Mouse (Mus musculus): ENCODE measurements around the gene Gm49325. TPM values are rescaled to one million over a fixed set of nuclear protein-coding genes. Genes with fewer than 3 reads are reported as not detected.

Gene Gm49325
- polyA plus RNA-seq, 1 experiment from 2014 or later = 1.6 TPM

DNA sequence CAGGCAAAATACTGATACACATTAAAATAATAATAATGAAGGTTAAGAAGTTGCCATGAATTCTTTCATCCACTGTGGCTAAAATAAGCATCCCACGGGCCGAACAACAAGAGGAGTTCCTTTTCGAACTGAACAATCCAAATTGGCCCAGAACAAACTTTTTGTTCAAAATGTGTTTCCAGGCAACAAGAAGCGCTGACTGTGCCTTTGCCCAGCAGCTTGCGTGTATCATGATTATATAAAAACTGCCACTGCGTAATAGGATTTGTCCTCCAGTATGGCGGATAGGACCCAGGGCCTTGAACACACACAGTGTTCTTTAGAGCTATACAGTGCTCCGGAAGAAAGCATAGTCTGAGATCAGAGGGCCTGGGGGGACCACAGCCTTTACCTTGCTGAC is 2.6 kb downstream of the Gm49325 start:
- Histone ChIP-seq H3K4me2 (ENCODE audit: low read depth, low read length) (no peak overlapping the region), H3K27ac (replicated peaks; ENCODE audit: low read depth, low read length) (no peak overlapping the region), H3K4me1 (ENCODE audit: control insufficient read depth, insufficient read depth, low read length) (no peaks in the 10 kb centered on the region), H3K27me3 (ENCODE audit: control insufficient read depth, insufficient read depth, low read length) (no peaks in the 10 kb centered on the region), H3K4me3 (ENCODE audit: low read depth, low read length) (no peak overlapping the region), H3K9ac (replicated peaks; ENCODE audit: low read length) (no peak overlapping the region), H3K36me3 (replicated peaks; ENCODE audit: control insufficient read depth, insufficient read depth, low read depth, low read length) (peaks cover 7% of the 10 kb centered on the region), H3K9me3 (replicated peaks; ENCODE audit: control insufficient read depth, low read length) (no peaks in the 10 kb centered on the region)
- DNase-seq (ENCODE audit: low spot score) (no peak), ATAC-seq (replicated peaks; ENCODE audit: insufficient number of reproducible peaks, low FRiP score, low TSS enrichment, low read depth) (no peak)
- WGBS = 92% methylated on average over 8 of the region's 8 CpGs

DNA sequence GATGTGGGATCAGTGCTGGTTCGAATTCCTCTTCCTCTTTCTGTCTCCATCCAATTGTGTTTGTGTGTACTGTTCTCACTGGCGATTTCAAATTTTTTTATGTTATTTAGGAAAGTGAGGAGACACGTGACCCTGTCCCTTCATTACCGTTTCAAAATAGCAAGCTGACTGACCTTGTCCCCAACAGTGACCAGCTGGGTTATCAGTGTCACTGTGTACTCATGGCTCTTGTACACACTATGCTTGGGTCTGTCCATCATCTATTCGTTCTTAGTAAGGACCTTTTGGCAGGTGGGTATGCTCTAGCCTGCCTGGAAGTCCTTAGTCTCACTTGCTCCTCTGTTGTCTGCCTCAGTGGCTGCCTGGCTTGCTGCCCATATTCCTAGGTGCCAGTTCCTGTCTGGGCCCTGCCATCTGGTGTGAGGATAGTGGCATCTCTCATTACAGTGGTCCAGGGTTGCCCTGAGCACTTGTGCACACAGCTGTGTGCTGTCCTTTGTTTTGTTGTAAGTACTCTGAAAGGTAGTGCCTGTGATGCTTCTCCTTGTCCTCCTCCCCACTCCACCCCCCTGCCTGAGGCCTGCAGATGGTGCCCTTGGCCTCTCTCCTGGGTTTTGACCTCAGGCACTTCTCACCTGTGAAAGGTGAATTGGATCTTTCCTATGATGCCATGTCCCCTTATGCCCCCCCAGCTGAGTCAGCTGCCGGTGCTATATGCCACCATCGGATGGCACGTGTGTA is 4.4 kb downstream of the Gm49325 start:
- Histone ChIP-seq H3K36me3 (replicated peaks; ENCODE audit: control insufficient read depth, insufficient read depth, low read depth, low read length) (peaks cover 7% of the 10 kb centered on the region), H3K4me3 (ENCODE audit: low read depth, low read length) (no peak overlapping the region), H3K4me1 (ENCODE audit: control insufficient read depth, insufficient read depth, low read length) (no peaks in the 10 kb centered on the region), H3K27ac (replicated peaks; ENCODE audit: low read depth, low read length) (no peak overlapping the region), H3K4me2 (ENCODE audit: low read depth, low read length) (no peak overlapping the region), H3K9me3 (replicated peaks; ENCODE audit: control insufficient read depth, low read length) (no peaks in the 10 kb centered on the region), H3K9ac (replicated peaks; ENCODE audit: low read length) (no peak overlapping the region), H3K27me3 (ENCODE audit: control insufficient read depth, insufficient read depth, low read length) (no peaks in the 10 kb centered on the region)
- ATAC-seq (replicated peaks; ENCODE audit: insufficient number of reproducible peaks, low FRiP score, low TSS enrichment, low read depth) (no peak), DNase-seq (ENCODE audit: low spot score) (no peak)
- 92% methylated on average over 8 of the region's 8 CpGs for WGBS

DNA sequence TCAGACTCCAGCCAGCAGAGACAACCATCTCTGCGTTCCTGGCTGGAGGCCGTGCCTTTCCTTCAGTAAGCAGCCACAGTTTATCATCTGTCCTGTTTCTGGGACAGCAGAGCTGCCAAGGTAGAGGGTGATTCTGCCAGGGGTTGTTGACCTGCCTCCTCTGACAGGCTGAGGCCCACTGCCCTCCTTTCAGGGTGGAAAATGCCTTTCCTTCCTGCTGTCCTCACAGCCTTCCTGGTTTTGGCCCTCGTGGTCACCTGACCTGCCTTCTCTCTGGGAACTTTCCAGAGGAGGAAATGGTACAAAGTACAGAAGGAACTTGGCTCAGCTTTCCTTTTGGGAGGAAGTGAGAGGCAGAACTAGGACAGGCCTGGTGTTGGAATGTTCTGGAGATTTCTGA is 7.4 kb downstream of the Gm49325 start:
- no peak overlapping the region for H3K4me2 ChIP-seq (ENCODE audit: low read depth, low read length)
- DNase-seq (ENCODE audit: low spot score) (no peak), ATAC-seq (replicated peaks; ENCODE audit: insufficient number of reproducible peaks, low FRiP score, low TSS enrichment, low read depth) (no peak)
- H3K9ac ChIP-seq (replicated peaks; ENCODE audit: low read length) = no peak overlapping the region
- H3K27me3 ChIP-seq (ENCODE audit: control insufficient read depth, insufficient read depth, low read length) = no peaks in the 10 kb centered on the region
- no peaks in the 10 kb centered on the region for H3K4me1 ChIP-seq (ENCODE audit: control insufficient read depth, insufficient read depth, low read length)
- peaks cover 11% of the 10 kb centered on the region for H3K36me3 ChIP-seq (replicated peaks; ENCODE audit: control insufficient read depth, insufficient read depth, low read depth, low read length)
- no peaks in the 10 kb centered on the region for H3K9me3 ChIP-seq (replicated peaks; ENCODE audit: control insufficient read depth, low read length)
- 93% methylated on average over 3 of the region's 3 CpGs for WGBS
- H3K4me3 ChIP-seq (ENCODE audit: low read depth, low read length) = no peak overlapping the region
- H3K27ac ChIP-seq (replicated peaks; ENCODE audit: low read depth, low read length) = no peak overlapping the region

DNA sequence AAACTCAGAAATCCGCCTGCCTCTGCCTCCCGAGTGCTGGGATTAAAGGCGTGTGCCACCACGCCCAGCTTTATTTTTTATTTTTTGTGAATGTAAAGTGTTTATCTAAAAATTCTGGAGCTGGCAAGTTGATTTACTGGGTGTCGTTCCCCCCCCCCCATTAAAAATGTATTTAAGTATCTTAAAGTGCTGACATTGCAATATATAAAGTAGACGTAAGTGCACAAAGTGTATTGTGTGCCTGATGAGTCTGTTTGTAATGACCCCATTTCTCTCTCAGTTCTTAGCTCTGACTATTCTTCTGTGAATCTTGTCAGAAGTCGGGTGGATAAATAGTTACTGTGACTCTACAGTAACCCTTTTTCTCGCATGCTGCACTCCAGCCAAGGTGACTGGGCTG is 9.7 kb downstream of the Gm49325 start:
- no peak overlapping the region for H3K4me2 ChIP-seq (ENCODE audit: low read depth, low read length)
- DNase-seq (ENCODE audit: low spot score) = no peak

DNA sequence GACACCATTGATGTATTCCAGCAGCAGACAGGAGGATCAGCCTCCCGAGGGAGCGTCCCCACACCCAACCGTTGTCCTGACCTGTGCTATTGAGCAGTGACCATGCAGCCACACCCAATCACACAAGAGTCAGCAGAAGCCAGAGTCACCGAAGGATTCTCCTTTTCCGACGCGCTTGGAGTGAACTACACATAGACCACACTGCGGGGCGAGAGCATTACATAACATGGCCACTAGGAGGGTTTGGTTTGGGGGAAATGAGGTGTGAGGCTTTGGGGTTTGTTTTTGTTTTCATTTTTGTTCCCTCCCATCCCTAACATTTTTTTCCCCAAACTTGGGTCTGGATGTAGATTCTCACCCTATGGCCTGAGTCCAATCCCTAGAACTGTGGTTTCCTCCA is 10.2 kb downstream of the Gm49325 start:
- peaks cover 5% of the 10 kb centered on the region; the same call in 1 of the 2 replicates for H3K36me3 ChIP-seq (replicated peaks; ENCODE audit: control insufficient read depth, insufficient read depth, low read depth, low read length)
- WGBS = 96% methylated on average over 9 of the region's 9 CpGs
- no peak overlapping the region for H3K27ac ChIP-seq (replicated peaks; ENCODE audit: low read depth, low read length)
- H3K4me2 ChIP-seq (ENCODE audit: low read depth, low read length) = no peak overlapping the region
- no peaks in the 10 kb centered on the region for H3K9me3 ChIP-seq (replicated peaks; ENCODE audit: control insufficient read depth, low read length)
- ATAC-seq (replicated peaks; ENCODE audit: insufficient number of reproducible peaks, low FRiP score, low TSS enrichment, low read depth) = no peak
- H3K4me3 ChIP-seq (ENCODE audit: low read depth, low read length) = no peak overlapping the region
- no peaks in the 10 kb centered on the region for H3K27me3 ChIP-seq (ENCODE audit: control insufficient read depth, insufficient read depth, low read length)
- no peak for DNase-seq (ENCODE audit: low spot score)
- H3K9ac ChIP-seq (replicated peaks; ENCODE audit: low read length) = no peak overlapping the region
- no peaks in the 10 kb centered on the region for H3K4me1 ChIP-seq (ENCODE audit: control insufficient read depth, insufficient read depth, low read length)

More for the DNA sequence above, 9.7 kb downstream of the Gm49325 start:
- Histone ChIP-seq H3K4me3 (ENCODE audit: low read depth, low read length) (no peak overlapping the region), H3K36me3 (replicated peaks; ENCODE audit: control insufficient read depth, insufficient read depth, low read depth, low read length) (peaks cover 9% of the 10 kb centered on the region; the same call in 1 of the 2 replicates), H3K9ac (replicated peaks; ENCODE audit: low read length) (no peak overlapping the region), H3K27ac (replicated peaks; ENCODE audit: low read depth, low read length) (no peak overlapping the region), H3K9me3 (replicated peaks; ENCODE audit: control insufficient read depth, low read length) (no peaks in the 10 kb centered on the region), H3K4me1 (ENCODE audit: control insufficient read depth, insufficient read depth, low read length) (no peaks in the 10 kb centered on the region), H3K27me3 (ENCODE audit: control insufficient read depth, insufficient read depth, low read length) (no peaks in the 10 kb centered on the region)
- WGBS = 96% methylated on average over 8 of the region's 8 CpGs
- ATAC-seq (replicated peaks; ENCODE audit: insufficient number of reproducible peaks, low FRiP score, low TSS enrichment, low read depth) = no peak

DNA sequence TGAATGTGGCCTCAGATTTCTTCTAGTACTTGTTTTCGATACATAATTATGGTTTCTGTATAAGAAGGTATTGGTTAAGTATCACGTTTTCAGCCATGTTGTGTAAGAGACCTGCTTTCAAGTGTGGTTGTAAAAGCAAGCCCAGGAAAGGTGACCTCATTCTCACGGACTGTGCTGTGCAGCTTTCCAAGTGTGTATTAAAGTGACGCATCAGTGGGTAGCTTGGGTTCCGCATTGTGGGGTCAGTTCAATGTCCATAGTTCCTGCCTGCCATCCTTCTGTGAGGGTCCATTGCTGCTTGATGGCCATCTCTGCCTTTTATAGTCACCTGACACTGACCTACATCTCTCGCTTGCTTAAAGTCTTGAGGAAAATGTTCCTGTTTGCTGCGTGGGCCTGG is 10.9 kb downstream of the Gm49325 start:
- WGBS = 97% methylated on average over 7 of the region's 7 CpGs
- no peak overlapping the region for H3K9ac ChIP-seq (replicated peaks; ENCODE audit: low read length)
- no peak overlapping the region for H3K4me2 ChIP-seq (ENCODE audit: low read depth, low read length)
- peaks cover 4% of the 10 kb centered on the region; the same call in 1 of the 2 replicates for H3K36me3 ChIP-seq (replicated peaks; ENCODE audit: control insufficient read depth, insufficient read depth, low read depth, low read length)
- H3K27ac ChIP-seq (replicated peaks; ENCODE audit: low read depth, low read length) = no peak overlapping the region
- H3K4me1 ChIP-seq (ENCODE audit: control insufficient read depth, insufficient read depth, low read length) = no peaks in the 10 kb centered on the region
- ATAC-seq (replicated peaks; ENCODE audit: insufficient number of reproducible peaks, low FRiP score, low TSS enrichment, low read depth) (no peak), DNase-seq (ENCODE audit: low spot score) (no peak)
- no peaks in the 10 kb centered on the region for H3K9me3 ChIP-seq (replicated peaks; ENCODE audit: control insufficient read depth, low read length)
- no peak overlapping the region for H3K4me3 ChIP-seq (ENCODE audit: low read depth, low read length)
- H3K27me3 ChIP-seq (ENCODE audit: control insufficient read depth, insufficient read depth, low read length) = no peaks in the 10 kb centered on the region

DNA sequence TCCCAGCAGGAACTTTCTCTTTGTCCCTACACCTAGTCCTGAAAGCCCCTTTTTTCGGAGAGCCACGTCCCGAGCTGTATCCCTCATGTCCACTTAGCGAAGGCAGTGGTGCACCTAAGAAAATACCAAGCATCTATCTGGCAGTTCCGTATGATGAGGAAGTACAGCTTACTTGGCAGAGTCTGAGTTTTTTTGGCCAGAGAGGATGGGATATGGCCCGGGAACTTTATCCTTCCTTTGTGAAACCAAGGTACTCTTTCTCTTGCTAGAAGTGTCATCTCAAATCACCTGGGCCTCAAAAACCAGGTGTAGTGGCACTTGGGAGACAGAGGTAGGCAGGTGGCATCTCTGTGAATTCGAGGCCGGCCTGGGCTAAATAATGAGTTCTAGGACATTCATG is 15.5 kb downstream of the Gm49325 start:
- no peaks in the 10 kb centered on the region for H3K27me3 ChIP-seq (ENCODE audit: control insufficient read depth, insufficient read depth, low read length)
- H3K4me1 ChIP-seq (ENCODE audit: control insufficient read depth, insufficient read depth, low read length) = no peaks in the 10 kb centered on the region
- peak overlapping the region; percentile 8; the same call in 1 of the 2 replicates for H3K27ac ChIP-seq (replicated peaks; ENCODE audit: low read depth, low read length)
- 72% methylated on average over 8 of the region's 8 CpGs for WGBS
- peak overlapping the region; percentile 60; the same call in 1 of the 2 replicates for H3K4me2 ChIP-seq (ENCODE audit: low read depth, low read length)
- DNase-seq (ENCODE audit: low spot score) (no peak), ATAC-seq (replicated peaks; ENCODE audit: insufficient number of reproducible peaks, low FRiP score, low TSS enrichment, low read depth) (no peak)
- H3K4me3 ChIP-seq (ENCODE audit: low read depth, low read length) = peak overlapping the region; percentile 99; the same call in 1 of the 2 replicates
- H3K36me3 ChIP-seq (replicated peaks; ENCODE audit: control insufficient read depth, insufficient read depth, low read depth, low read length) = no peaks in the 10 kb centered on the region; the same call in 1 of the 2 replicates
- H3K9me3 ChIP-seq (replicated peaks; ENCODE audit: control insufficient read depth, low read length) = no peaks in the 10 kb centered on the region
- H3K9ac ChIP-seq (replicated peaks; ENCODE audit: low read length) = peak overlapping the region; percentile 96

Measured in embryonic facial prominence, embryonic 11.5 days (tissue).